Mouse (Mus musculus): ENCODE measurements around the gene Mypn.

DNA sequence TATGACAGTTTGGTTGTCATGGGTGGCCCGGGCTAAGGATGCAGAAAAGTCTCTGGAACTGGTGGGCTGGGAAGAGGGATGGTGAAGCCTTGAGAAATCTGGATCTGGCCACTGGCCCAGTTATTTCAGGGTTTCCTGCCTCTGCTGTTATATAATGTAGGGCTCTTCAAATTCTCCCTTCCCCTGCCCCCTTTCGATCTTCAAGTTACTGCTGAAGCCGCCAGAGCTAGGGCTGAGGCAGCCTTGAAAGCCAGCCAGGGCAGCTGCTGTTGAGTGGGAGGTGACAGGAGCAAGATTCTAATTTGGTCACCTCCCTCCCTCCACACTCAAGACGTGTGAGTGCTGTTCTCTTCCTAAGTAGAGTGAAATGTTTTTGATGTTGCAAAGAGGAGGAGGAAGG, 46.8 kb downstream of the Mypn start:
- no peak for TF ChIP-seq POLR2A (IDR thresholded peaks at IDR 0.05; ENCODE audit: insufficient read length, low read depth)
- peak; percentile 17 for TF ChIP-seq TCF12 (IDR thresholded peaks at IDR 0.05; ENCODE audit: insufficient read depth, poor library complexity, severe bottlenecking)
- no peak for TF ChIP-seq MAX (IDR thresholded peaks at IDR 0.05; ENCODE audit: low read depth)
- TF ChIP-seq POLR2AphosphoS2 (IDR thresholded peaks at IDR 0.05; ENCODE audit: insufficient read length, low read depth) = no peak
- TF ChIP-seq E2F4 (IDR thresholded peaks at IDR 0.05; ENCODE audit: insufficient read depth) = no peak
- no peak for TF ChIP-seq CEBPB (IDR thresholded peaks at IDR 0.05; ENCODE audit: insufficient read depth, poor library complexity, severe bottlenecking)
- no peak for TF ChIP-seq USF1 (IDR thresholded peaks at IDR 0.05; ENCODE audit: low read depth)
- TF ChIP-seq MYOD1 (IDR thresholded peaks at IDR 0.05; ENCODE audit: control insufficient read depth in 1 of 3, insufficient read length in 2 of 3, low read depth in 2 of 3) = peak; percentile 40 to 92 (median 68)
- TF ChIP-seq SRF (IDR thresholded peaks at IDR 0.05; ENCODE audit: control insufficient read depth, insufficient read length, low read depth) = no peak
- no peak for TF ChIP-seq TCF3 (IDR thresholded peaks at IDR 0.05; ENCODE audit: insufficient read length, low read depth)
- TF ChIP-seq REST (IDR thresholded peaks at IDR 0.05; ENCODE audit: insufficient read depth, insufficient read length) = no peak
- peak; percentile 19 to 89 (median 66) for TF ChIP-seq MYOG (IDR thresholded peaks at IDR 0.05; ENCODE audit: control insufficient read depth in 1 of 3, insufficient read depth in 1 of 3, insufficient read length in 2 of 3, low read depth in 2 of 3)

All from myocyte (in vitro differentiated cells).